In the genomic region with DNA sequence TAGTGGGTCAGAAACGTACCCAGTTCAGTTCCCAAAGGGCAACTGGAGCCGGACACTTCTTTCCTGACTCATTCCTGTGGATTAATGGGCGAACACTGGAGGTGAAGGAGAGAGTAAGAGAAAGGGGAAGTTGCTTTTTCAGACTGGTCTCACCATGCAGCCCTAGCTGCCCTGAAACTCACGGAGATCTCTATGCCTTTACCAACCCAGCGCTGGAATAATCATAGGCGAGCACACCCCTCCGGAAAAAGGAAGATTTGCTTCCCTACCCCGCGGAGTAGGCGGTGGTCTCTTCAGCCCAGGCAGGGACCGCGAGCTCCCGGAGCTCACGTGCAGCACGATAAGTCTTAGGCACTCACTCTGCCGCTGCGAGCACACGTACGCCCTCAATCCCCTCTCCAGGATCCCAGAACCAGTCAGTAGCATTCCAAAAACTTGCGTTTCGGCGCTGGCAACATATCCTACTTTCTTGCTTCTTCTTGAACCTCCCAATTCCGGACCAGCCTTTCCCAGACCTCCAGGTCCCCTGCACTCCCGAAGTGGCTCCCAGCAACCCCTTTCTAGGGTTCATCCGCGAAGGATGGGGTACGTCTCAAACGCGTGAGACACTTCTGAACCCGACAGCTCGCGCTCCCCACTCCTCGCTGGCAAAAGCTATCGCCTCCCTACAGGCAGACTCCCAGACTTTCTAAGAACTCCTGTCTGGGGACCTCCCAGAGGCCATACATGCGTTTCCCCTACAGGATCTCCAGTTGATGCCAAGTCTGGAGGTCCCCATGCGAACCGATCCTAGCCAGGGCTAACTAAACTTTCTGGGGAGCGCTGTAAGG, we compare ENCODE assay signal across 8 mouse cellular contexts. TPM values are rescaled to one million over a fixed set of nuclear protein-coding genes. Genes with fewer than 3 reads are reported as not detected.
DNase-seq lines count a peak whose midpoint lies in the region; ATAC-seq lines count a peak whose summit lies in the region.

No protein-coding gene starts in this region.

- peaks cover 27% of the 10 kb centered on the region for H3K27me3 ChIP-seq in liver, embryonic 13.5 days
- H3K27me3 ChIP-seq in neural tube, embryonic 14.5 days (ENCODE audit: control insufficient read depth, insufficient read depth, low read length), result peaks cover 6% of the 10 kb centered on the region

- no peaks in the 10 kb centered on the region for H3K36me3 ChIP-seq in liver, embryonic 13.5 days
- no peaks in the 10 kb centered on the region for H3K36me3 ChIP-seq in neural tube, embryonic 14.5 days (ENCODE audit: control insufficient read depth, insufficient read depth, low read length)

- peaks cover 13% of the 10 kb centered on the region for H3K4me1 ChIP-seq in liver, embryonic 13.5 days (replicated peaks)
- H3K4me1 ChIP-seq in neural tube, embryonic 14.5 days (ENCODE audit: control insufficient read depth, insufficient read depth, low read length), result peaks cover 9% of the 10 kb centered on the region; the same call in 1 of the 2 replicates

- H3K9ac ChIP-seq in liver, embryonic 13.5 days, result peak overlapping the region; percentile 49
- H3K9ac ChIP-seq in neural tube, embryonic 14.5 days (replicated peaks; ENCODE audit: low read depth, low read length), result peak overlapping the region; percentile 41

- H3K27ac ChIP-seq in liver, embryonic 13.5 days, result no peak overlapping the region
- no peak overlapping the region for H3K27ac ChIP-seq in neural tube, embryonic 14.5 days (ENCODE audit: low read depth, low read length)

- ATAC-seq in liver, embryonic 13.5 days (ENCODE audit: low read depth), result 0 out of 2 replicates have a peak, but pooled peaks have one; percentile 47
- peak; percentile 32 for ATAC-seq in neural tube, embryonic 14.5 days (ENCODE audit: low read depth)

- H3K4me3 ChIP-seq in liver, embryonic 13.5 days (replicated peaks), result peak overlapping the region; percentile 59
- H3K4me3 ChIP-seq in neural tube, embryonic 14.5 days (ENCODE audit: low read depth, low read length), result peak overlapping the region; percentile 49

- peak; percentile 14 for DNase-seq in ovary, postnatal 36 days (ENCODE audit: low spot score)
- no peak for DNase-seq in ovary, postnatal 10 days (ENCODE audit: low spot score)
- DNase-seq in embryo, embryonic 10 days (ENCODE audit: low spot score), result peak; percentile 80
- peak; percentile 17 for DNase-seq in heart, postnatal 4 days
- DNase-seq in liver, embryonic 13.5 days, result peak; percentile 11
- no peak for DNase-seq in cerebellum, postnatal 14 days
- no peak for DNase-seq in urinary bladder, postnatal 36 days (ENCODE audit: low spot score in 2 of 2)

- H3K4me2 ChIP-seq in liver, embryonic 13.5 days, result peak overlapping the region; percentile 78
- H3K4me2 ChIP-seq in neural tube, embryonic 14.5 days (ENCODE audit: low read depth, low read length), result peak overlapping the region; percentile 96

- WGBS in liver, embryonic 13.5 days (ENCODE audit: insufficient replicate concordance), result under 1% methylated on average over 38 of the region's 38 CpGs
- WGBS in neural tube, embryonic 14.5 days, result under 1% methylated on average over 38 of the region's 38 CpGs

- no peaks in the 10 kb centered on the region for H3K9me3 ChIP-seq in liver, embryonic 13.5 days (replicated peaks)
- no peaks in the 10 kb centered on the region for H3K9me3 ChIP-seq in neural tube, embryonic 14.5 days (ENCODE audit: control insufficient read depth, low read length)

RNA-seq across cellular contexts. Expression of a gene that starts 22.6 kb away (rescaled TPM):
- total RNA-seq in heart, postnatal 4 days (2021), result 10 to 100 TPM; 27.9 to 29.6 TPM
- polyA plus RNA-seq in liver, embryonic 13.5 days (2015; fragmentation: Nextera tagmentation; extraction: Ambion mirVana), result 1.5 and 2.4 TPM in 2 replicates
- polyA plus RNA-seq in neural tube, embryonic 14.5 days (2014; fragmentation: Nextera tagmentation; extraction: Ambion mirVana), result 47.9 and 52.2 TPM in 2 replicates

RNA-seq across cellular contexts. Expression of a gene that starts 34.2 kb away (rescaled TPM):
- 10 to 100 TPM; 24.6 to 26.9 TPM for total RNA-seq in heart, postnatal 4 days (2021)
- polyA plus RNA-seq in liver, embryonic 13.5 days (2015; fragmentation: Nextera tagmentation; extraction: Ambion mirVana), result 9.4 and 11.4 TPM in 2 replicates
- 18.3 and 19.3 TPM in 2 replicates for polyA plus RNA-seq in neural tube, embryonic 14.5 days (2014; fragmentation: Nextera tagmentation; extraction: Ambion mirVana)

Comparison
In these comparisons a context has a peak if more than half of its experiments do, and no peak if none do; other contexts are left out.
1. DNase-seq: peak in ovary, postnatal 36 days (single experiment), embryo, embryonic 10 days (single experiment), heart, postnatal 4 days (single experiment) and liver, embryonic 13.5 days (single experiment); none in ovary, postnatal 10 days (single experiment), cerebellum, postnatal 14 days (0 of 2) and urinary bladder, postnatal 36 days (0 of 2).
2. RNA of a gene that starts 22.6 kb away (polyA plus RNA-seq): 47.9 to 52.2 TPM in neural tube, embryonic 14.5 days; 1.5 to 2.4 TPM in liver, embryonic 13.5 days; every median in the first group is over 10 times any median in the second.